Mouse (Mus musculus) megakaryocyte progenitor cell, adult 5-6 weeks (primary cell): ENCODE measurements around the gene Znrf2. TPM values are rescaled to one million over a fixed set of nuclear protein-coding genes. Genes with fewer than 3 reads are reported as not detected.

Source experiments
- total RNA-seq, 2 experiments: library from RNA; stranded (forward) in 1 of 2; stranded (reverse) in 1 of 2; fragments of 157-497, 149-512 nt in 1 of 2; fragments of 200-1000 nt in 1 of 2; gene quantifications; 2 replicates each; pipeline versions ENCODE4 v1.2.3 to v1.2.4; 2015 to 2017

Gene Znrf2
- total RNA-seq, 2 experiments from 2014 or later: 61.4 to 71.1 TPM

Other genes starting within 250 kb of the Znrf2 start
- 1.9 and 2.5 TPM in 2 replicates for gene Plekha8, start 221.8 kb upstream of the Znrf2 start, total RNA-seq (2015)
- gene Plekha8, start 221.8 kb upstream of the Znrf2 start, total RNA-seq (2017): 1.5 and 2.2 TPM in 2 replicates
- gene Fkbp14, start 219.6 kb upstream of the Znrf2 start, total RNA-seq (2015): 0.54 TPM in 1 of 2 replicates, not detected in the other
- gene Fkbp14, start 219.6 kb upstream of the Znrf2 start, total RNA-seq (2017): 0.29 TPM in 1 of 2 replicates, not detected in the other
- gene Mturn, start 135.3 kb upstream of the Znrf2 start, total RNA-seq (2015): 0.17 and 0.34 TPM in 2 replicates
- 0.17 and 0.30 TPM in 2 replicates for gene Mturn, start 135.3 kb upstream of the Znrf2 start, total RNA-seq (2017)
- 6.2 TPM in 2 replicates for gene Nod1, start 155.7 kb downstream of the Znrf2 start, total RNA-seq (2015)
- gene Nod1, start 155.7 kb downstream of the Znrf2 start, total RNA-seq (2017): 4.6 and 5.2 TPM in 2 replicates
- gene Ggct, start 176.0 kb downstream of the Znrf2 start, total RNA-seq (2015): 12.5 and 13.5 TPM in 2 replicates
- 25.1 and 31.1 TPM in 2 replicates for gene Ggct, start 176.0 kb downstream of the Znrf2 start, total RNA-seq (2017)
- gene Gars, start 221.1 kb downstream of the Znrf2 start, total RNA-seq (2015): 56.7 and 57.1 TPM in 2 replicates
- gene Gars, start 221.1 kb downstream of the Znrf2 start, total RNA-seq (2017): 118 and 130 TPM in 2 replicates